In the genomic region with DNA sequence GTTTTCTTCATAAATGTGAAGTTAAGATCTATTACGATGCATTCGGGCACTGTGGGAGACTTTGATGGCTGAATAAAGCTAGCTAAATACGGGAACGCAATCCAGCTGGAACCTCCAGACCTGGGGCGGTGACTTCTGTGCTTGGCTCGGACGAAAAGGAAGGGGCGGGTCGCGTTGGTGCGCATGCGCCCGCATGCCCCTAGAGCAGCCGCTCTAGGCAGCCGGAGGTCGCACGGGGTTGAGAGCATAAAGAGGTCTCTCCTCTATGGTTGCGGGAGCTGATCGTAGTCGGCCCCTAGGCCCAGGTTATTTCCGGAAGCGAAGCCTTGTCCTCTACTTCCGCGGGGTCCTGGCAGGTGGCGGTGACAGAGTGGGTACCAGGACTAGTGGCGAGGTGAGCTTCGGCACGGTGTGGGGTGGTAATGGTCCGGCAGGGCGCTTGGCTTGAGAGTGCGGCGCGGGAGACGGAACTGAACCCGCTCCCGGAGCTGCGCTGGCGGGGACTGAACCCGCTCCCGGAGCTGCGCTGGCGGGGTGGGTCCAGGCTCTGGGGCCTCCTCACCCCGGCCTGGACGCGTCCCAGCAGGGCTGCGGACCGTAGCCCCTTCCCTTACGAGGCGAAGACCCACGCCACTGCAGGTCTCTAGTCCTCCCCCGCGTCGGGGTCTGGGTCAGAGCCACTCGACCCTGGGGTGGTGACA, we compare ENCODE assay signal across 1 mouse cellular context.
TF ChIP-seq lines count a peak whose summit lies in the region.

A gene (plus strand): TSS at position 174 of the 701 bp plus-strand sequence.
A gene (plus strand): TSS at position 245 of the 701 bp plus-strand sequence.

TF ChIP-seq in MEL, 35 proteins besides CTCF, POLR2A, EP300 and RAD21 (continued from another document):
- TF ChIP-seq KAT2A (conservative IDR thresholded peaks at IDR 0.05; ENCODE audit: low read depth, low read length) (peak; percentile 71; the same call in 1 of the 2 replicates), MEF2A (IDR thresholded peaks at IDR 0.05; ENCODE audit: extremely low read depth, insufficient replicate concordance, low read depth, low read length, poor library complexity, severe bottlenecking) (0 out of 2 replicates have a peak, but pooled peaks have one; percentile 34), ZKSCAN1 (IDR thresholded peaks at IDR 0.05; ENCODE audit: low read depth, low read length) (no peak), GABPA (IDR thresholded peaks at IDR 0.05; ENCODE audit: low read depth, low read length) (peak; percentile 35; the same call in 1 of the 2 replicates), UBTF (IDR thresholded peaks at IDR 0.05; ENCODE audit: borderline replicate concordance, insufficient read depth, low read depth, low read length) (no peak), POLR2AphosphoS2 (IDR thresholded peaks at IDR 0.05; ENCODE audit: low read length) (peak; percentile 95), NELFE (IDR thresholded peaks at IDR 0.05; ENCODE audit: low read depth, low read length) (peak; percentile 95), POLR2AphosphoS5 (IDR thresholded peaks at IDR 0.05; ENCODE audit: borderline replicate concordance, low read depth, low read length) (no peak), ZC3H11A (IDR thresholded peaks at IDR 0.05; ENCODE audit: low read depth, low read length) (no peak), HCFC1 (IDR thresholded peaks at IDR 0.05; ENCODE audit: low read depth, low read length) (peak; percentile 91), CHD1 (IDR thresholded peaks at IDR 0.05; ENCODE audit: low read depth, low read length) (no peak), USF1 (IDR thresholded peaks at IDR 0.05; ENCODE audit: low read depth, low read length) (no peak), GATA1 (IDR thresholded peaks at IDR 0.05; ENCODE audit: low read depth, low read length) (no peak), TBP (IDR thresholded peaks at IDR 0.05; ENCODE audit: low read depth, low read length) (peak; percentile 95), SIN3A (IDR thresholded peaks at IDR 0.05; ENCODE audit: low read length) (peak; percentile 91), MYB (IDR thresholded peaks at IDR 0.05; ENCODE audit: low read depth, low read length) (no peak), MYC (IDR thresholded peaks at IDR 0.05; ENCODE audit: low read depth, low read length) (peak; percentile 77), TCF12 (IDR thresholded peaks at IDR 0.05; ENCODE audit: low read depth, low read length) (peak; percentile 62), TAL1 (IDR thresholded peaks at IDR 0.05; ENCODE audit: low read length) (no peak), USF2 (IDR thresholded peaks at IDR 0.05; ENCODE audit: borderline replicate concordance in 1 of 2, insufficient read depth in 1 of 2, low read depth in 1 of 2, low read length in 2 of 2) (no peak), BHLHE40 (IDR thresholded peaks at IDR 0.05; ENCODE audit: borderline replicate concordance, low read depth, low read length) (no peak)
